Comparison of ENCODE assay signal across 8 mouse cellular contexts in the genomic region with DNA sequence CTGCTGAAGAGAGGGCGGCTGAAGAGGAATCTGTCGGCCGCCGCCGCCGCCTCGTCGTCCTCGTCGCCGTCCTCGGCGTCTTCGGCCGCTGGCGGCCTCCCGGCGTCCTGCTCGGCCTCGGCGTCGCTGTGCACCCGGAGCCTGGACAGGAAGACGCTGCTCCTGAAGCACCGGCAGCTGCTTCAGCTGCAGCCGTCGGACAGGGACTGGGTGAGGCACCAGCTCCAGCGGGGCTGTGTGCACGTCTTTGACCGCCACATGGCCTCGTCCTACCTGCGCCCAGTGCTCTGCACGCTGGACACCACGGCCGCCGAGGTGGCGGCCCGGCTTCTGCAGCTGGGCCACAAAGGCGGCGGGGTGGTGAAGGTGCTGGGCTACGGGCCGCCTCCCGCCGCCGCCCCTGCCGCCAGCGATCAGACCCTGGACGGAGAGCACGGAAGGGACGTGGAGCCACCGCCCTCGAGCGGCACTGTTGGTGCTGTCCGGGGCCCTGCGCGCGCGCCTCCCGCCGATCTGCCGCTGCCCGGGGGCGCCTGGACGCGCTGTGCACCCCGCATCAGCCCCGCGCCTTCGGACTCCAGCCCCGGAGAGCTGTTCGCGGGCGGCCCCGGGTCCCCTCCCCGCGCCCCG. TPM values are rescaled to one million over a fixed set of nuclear protein-coding genes. Genes with fewer than 3 reads are reported as not detected.
A peak's percentile ranks its signal among the peaks of the same experiment; 100 is the strongest.
DNase-seq lines count a peak whose midpoint lies in the region; ATAC-seq lines count a peak whose summit lies in the region.

No protein-coding gene starts in this region.

- H3K4me2 ChIP-seq in forebrain, embryonic 13.5 days, result peak overlapping the region; percentile 81

- H3K9ac ChIP-seq in forebrain, embryonic 13.5 days, result peak overlapping the region; percentile 98

- peaks cover 4% of the 10 kb centered on the region for H3K4me1 ChIP-seq in brown adipose tissue, adult 24 weeks (ENCODE audit: control insufficient read depth, insufficient read depth, insufficient read length, low read length)
- peaks cover 39% of the 10 kb centered on the region for H3K4me1 ChIP-seq in forebrain, embryonic 13.5 days
- H3K4me1 ChIP-seq in hindbrain, embryonic 10.5 days (replicated peaks), result peaks cover 57% of the 10 kb centered on the region
- H3K4me1 ChIP-seq in megakaryocyte, embryonic 14.5 days, result peaks cover 51% of the 10 kb centered on the region

- under 1% methylated on average over 60 of the region's 77 CpGs for WGBS in forebrain, embryonic 13.5 days
- WGBS in hindbrain, embryonic 10.5 days, result under 1% methylated on average over 77 of the region's 77 CpGs

- no peaks in the 10 kb centered on the region for H3K9me3 ChIP-seq in forebrain, embryonic 13.5 days (replicated peaks)
- H3K9me3 ChIP-seq in hindbrain, embryonic 10.5 days, result no peaks in the 10 kb centered on the region
- H3K9me3 ChIP-seq in megakaryocyte, embryonic 14.5 days, result no peaks in the 10 kb centered on the region

- H3K36me3 ChIP-seq in forebrain, embryonic 13.5 days (ENCODE audit: poor library complexity, severe bottlenecking), result no peaks in the 10 kb centered on the region
- no peaks in the 10 kb centered on the region for H3K36me3 ChIP-seq in hindbrain, embryonic 10.5 days
- no peaks in the 10 kb centered on the region for H3K36me3 ChIP-seq in megakaryocyte, embryonic 14.5 days (replicated peaks; ENCODE audit: low read length)

- peak; percentile 7 for ATAC-seq in forebrain, embryonic 13.5 days
- no peak for ATAC-seq in activated CD4-positive, CD25-positive, alpha-beta regulatory T cell, adult 4 months

- peak overlapping the region; percentile 94 for H3K4me3 ChIP-seq in brown adipose tissue, adult 24 weeks (ENCODE audit: insufficient read depth, low read depth, low read length)
- peak overlapping the region; percentile 95 for H3K4me3 ChIP-seq in forebrain, embryonic 13.5 days
- H3K4me3 ChIP-seq in hindbrain, embryonic 10.5 days, result peak overlapping the region; percentile 94
- H3K4me3 ChIP-seq in megakaryocyte, embryonic 14.5 days (replicated peaks), result peak overlapping the region; percentile 98

- DNase-seq in MEL-GATA-1-ER (ENCODE audit: extremely low read depth, low read depth), result peak; percentile 35
- DNase-seq in hindbrain, embryonic 10.5 days (ENCODE audit: low spot score), result peak; percentile 77
- peak; percentile 41 to 44 for DNase-seq in layer of hippocampus, postnatal 36 days
- DNase-seq in right cerebral cortex, postnatal 14 days, result peak; percentile 35

- H3K27me3 ChIP-seq in forebrain, embryonic 13.5 days, result no peaks in the 10 kb centered on the region
- H3K27me3 ChIP-seq in hindbrain, embryonic 10.5 days (ENCODE audit: insufficient read depth, poor library complexity, severe bottlenecking), result no peaks in the 10 kb centered on the region
- peaks cover 10% of the 10 kb centered on the region for H3K27me3 ChIP-seq in megakaryocyte, embryonic 14.5 days (replicated peaks)

- peak overlapping the region; percentile 91 for H3K27ac ChIP-seq in brown adipose tissue, adult 24 weeks (replicated peaks; ENCODE audit: low read depth, low read length)
- H3K27ac ChIP-seq in forebrain, embryonic 13.5 days, result peak overlapping the region; percentile 92
- H3K27ac ChIP-seq in hindbrain, embryonic 10.5 days, result peak overlapping the region; percentile 96

RNA-seq across cellular contexts. Expression of gene Phlpp1, which starts 0.9 kb away (rescaled TPM):
- 5.9 and 7.5 TPM in 2 replicates for polyA plus RNA-seq in brown adipose tissue, adult 24 weeks (2012; ENCODE audit: insufficient read depth, insufficient read length, missing spikeins)
- 8.0 and 8.8 TPM in 2 replicates for polyA plus RNA-seq in forebrain, embryonic 13.5 days (2015; fragmentation: Nextera tagmentation; extraction: Ambion mirVana)
- 4.8 and 6.8 TPM in 2 replicates for polyA plus RNA-seq in hindbrain, embryonic 10.5 days (2016; fragmentation: Nextera tagmentation; extraction: Ambion mirVana)
- 10 to 100 TPM; 82.0 to 88.0 TPM for total RNA-seq in layer of hippocampus, postnatal 36 days (2021)
- polyA plus RNA-seq in megakaryocyte, embryonic 14.5 days (2012; ENCODE audit: insufficient read depth, low replicate concordance), result 0.67 and 2.4 TPM in 2 replicates
- 1 to 10 TPM; 7.3 to 8.8 TPM for polyA plus RNA-seq in activated CD4-positive, CD25-positive, alpha-beta regulatory T cell, adult 4 months (2017; shearing (Covaris generic))
